ENCODE assay signal across 8 mouse cellular contexts in genomic region chrX:143518917-143519316, GRCm38 (mm10). TPM values are rescaled to one million over a fixed set of nuclear protein-coding genes. Genes with fewer than 3 reads are reported as not detected.
A peak's percentile ranks its signal among the peaks of the same experiment; 100 is the strongest.
DNase-seq lines count a peak whose midpoint lies in the region; ATAC-seq and TF ChIP-seq lines count a peak whose summit lies in the region.

No protein-coding gene starts in this region.

- TF ChIP-seq CTCF in heart, postnatal 0 days (IDR thresholded peaks at IDR 0.05; ENCODE audit: low read depth) = no peak
- no peak for TF ChIP-seq CTCF in thymus, adult 2 months (IDR thresholded peaks at IDR 0.05; ENCODE audit: borderline replicate concordance, control insufficient read depth, extremely low read depth, insufficient read depth, low read length, poor library complexity)

- intact Hi-C loops in gastrocnemius, postnatal 36 days (cut with DNase I) = no loop called here

- peak overlapping the region; percentile 59 for H3K4me2 ChIP-seq in heart, postnatal 0 days (ENCODE audit: low read depth, low read length)
- H3K4me2 ChIP-seq in hindbrain, embryonic 11.5 days (replicated peaks; ENCODE audit: low read depth, low read length) = peak overlapping the region; percentile 49
- peak overlapping the region; percentile 49 for H3K4me2 ChIP-seq in limb, embryonic 15.5 days

- ATAC-seq in heart, postnatal 0 days (ENCODE audit: insufficient read depth, low read depth) = no peak
- ATAC-seq in hindbrain, embryonic 11.5 days (ENCODE audit: low FRiP score) = peak; percentile 83
- ATAC-seq in limb, embryonic 15.5 days (ENCODE audit: insufficient number of reproducible peaks, low FRiP score, low TSS enrichment, low read depth) = no peak

- peak overlapping the region; percentile 33 for H3K4me3 ChIP-seq in heart, postnatal 0 days (ENCODE audit: low read depth, low read length)
- peak overlapping the region; percentile 38 for H3K4me3 ChIP-seq in hindbrain, embryonic 11.5 days (ENCODE audit: low read depth, low read length)
- peak overlapping the region; percentile 37 for H3K4me3 ChIP-seq in limb, embryonic 15.5 days
- no peak overlapping the region for H3K4me3 ChIP-seq in thymus, adult 2 months (ENCODE audit: control insufficient read depth, insufficient read depth, low read length)

- no peak for TF ChIP-seq POLR2A in thymus, adult 2 months (IDR thresholded peaks at IDR 0.05; ENCODE audit: control insufficient read depth, extremely low read depth, insufficient read depth, low read length, poor library complexity)

- H3K36me3 ChIP-seq in heart, postnatal 0 days (replicated peaks; ENCODE audit: control insufficient read depth, insufficient read depth, low read length) = no peaks in the 10 kb centered on the region
- no peaks in the 10 kb centered on the region for H3K36me3 ChIP-seq in hindbrain, embryonic 11.5 days (ENCODE audit: control insufficient read depth, insufficient read depth, low read length)
- H3K36me3 ChIP-seq in limb, embryonic 15.5 days = no peaks in the 10 kb centered on the region
- no peaks in the 10 kb centered on the region for H3K36me3 ChIP-seq in thymus, adult 2 months (ENCODE audit: control insufficient read depth, insufficient read depth, low read length)

- no peak overlapping the region for H3K27ac ChIP-seq in heart, postnatal 0 days (ENCODE audit: low read depth)
- H3K27ac ChIP-seq in hindbrain, embryonic 11.5 days (ENCODE audit: low read depth, low read length) = peak overlapping the region; percentile 74
- H3K27ac ChIP-seq in limb, embryonic 15.5 days = no peak overlapping the region
- no peak overlapping the region for H3K27ac ChIP-seq in thymus, adult 2 months (ENCODE audit: control insufficient read depth, insufficient read depth, low read length)

- 9% methylated on average over 7 of the region's 7 CpGs for WGBS in heart, postnatal 0 days
- WGBS in hindbrain, embryonic 11.5 days = 17% methylated on average over 7 of the region's 7 CpGs
- WGBS in limb, embryonic 15.5 days = 26% methylated on average over 7 of the region's 7 CpGs
- WGBS in thymus, adult 2 months = 13% methylated on average over 6 of the region's 7 CpGs

- H3K4me1 ChIP-seq in heart, postnatal 0 days (ENCODE audit: control insufficient read depth, insufficient read depth) = no peaks in the 10 kb centered on the region
- no peaks in the 10 kb centered on the region for H3K4me1 ChIP-seq in hindbrain, embryonic 11.5 days (replicated peaks; ENCODE audit: control insufficient read depth, insufficient read depth, low read length)
- no peaks in the 10 kb centered on the region for H3K4me1 ChIP-seq in limb, embryonic 15.5 days
- no peaks in the 10 kb centered on the region for H3K4me1 ChIP-seq in thymus, adult 2 months (replicated peaks; ENCODE audit: control insufficient read depth, insufficient read depth, low read length)

- no peak for TF ChIP-seq EP300 in heart, postnatal 0 days (IDR thresholded peaks at IDR 0.05; ENCODE audit: low read depth)

- H3K9me3 ChIP-seq in heart, postnatal 0 days (replicated peaks; ENCODE audit: control insufficient read depth, low read length) = no peaks in the 10 kb centered on the region
- no peaks in the 10 kb centered on the region for H3K9me3 ChIP-seq in hindbrain, embryonic 11.5 days (ENCODE audit: control insufficient read depth, low read length)
- H3K9me3 ChIP-seq in limb, embryonic 15.5 days = no peaks in the 10 kb centered on the region

- H3K27me3 ChIP-seq in heart, postnatal 0 days (ENCODE audit: control insufficient read depth, insufficient read depth, low read length) = no peaks in the 10 kb centered on the region
- H3K27me3 ChIP-seq in hindbrain, embryonic 11.5 days (ENCODE audit: control insufficient read depth, insufficient read depth, low read length) = no peaks in the 10 kb centered on the region
- H3K27me3 ChIP-seq in limb, embryonic 15.5 days = peaks cover 25% of the 10 kb centered on the region; the same call in 1 of the 2 replicates
- no peaks in the 10 kb centered on the region for H3K27me3 ChIP-seq in thymus, adult 2 months (ENCODE audit: control insufficient read depth, insufficient read depth, low read length)

- DNase-seq in heart, postnatal 0 days (ENCODE audit: low spot score) = no peak
- DNase-seq in heart, postnatal 4 days = no peak
- peak; percentile 1 for DNase-seq in ZHBTc4 (ENCODE audit: low read depth, low spot score)
- DNase-seq in hindbrain, embryonic 11.5 days (ENCODE audit: low spot score) = peak; percentile 56
- no peak for DNase-seq in thymus, postnatal 10 days (ENCODE audit: low spot score in 2 of 2)
- DNase-seq in thymus, adult 2 months = no peak
- DNase-seq in gastrocnemius, postnatal 36 days = no peak

- no peak overlapping the region for H3K9ac ChIP-seq in heart, postnatal 0 days (replicated peaks; ENCODE audit: low read depth, low read length)
- peak overlapping the region; percentile 61 for H3K9ac ChIP-seq in hindbrain, embryonic 11.5 days (ENCODE audit: low read depth, low read length)
- 0 out of 2 replicates have a peak overlapping the region, but pooled peaks have one; percentile 7 for H3K9ac ChIP-seq in limb, embryonic 15.5 days

RNA-seq across cellular contexts. Expression of gene Pak3, which starts 0.5 kb away (rescaled TPM):
- total RNA-seq in heart, postnatal 0 days (2014; rRNA removed; ENCODE audit: low replicate concordance) = 3.1 and 6.9 TPM in 2 replicates
- 4.6 TPM in 2 replicates for polyA plus RNA-seq in heart, postnatal 0 days (2015; fragmentation: Nextera tagmentation; extraction: Ambion mirVana)
- total RNA-seq in heart, postnatal 4 days (2021) = 1 to 10 TPM; 6.2 to 6.3 TPM
- polyA plus RNA-seq in hindbrain, embryonic 11.5 days (2014; fragmentation: Nextera tagmentation; extraction: Ambion mirVana) = 55.8 and 58.9 TPM in 2 replicates
- polyA plus RNA-seq in limb, embryonic 15.5 days (2015; fragmentation: Nextera tagmentation; extraction: Ambion mirVana) = 17.5 and 18.1 TPM in 2 replicates
- polyA plus RNA-seq in thymus, adult 2 months (2012; rRNA removed) = 0.84 and 1.1 TPM in 2 replicates
- under 1 TPM; 0.28 to 0.37 TPM for total RNA-seq in gastrocnemius, postnatal 36 days (2021)

Comparison
In these comparisons a context has a peak if more than half of its experiments do, and no peak if none do; other contexts are left out.
1. DNase-seq: peak in ZHBTc4 (single experiment) and hindbrain, embryonic 11.5 days (single experiment); none in heart, postnatal 0 days (single experiment), heart, postnatal 4 days (single experiment), thymus, postnatal 10 days (0 of 2), thymus, adult 2 months (single experiment) and gastrocnemius, postnatal 36 days (0 of 2).
2. Peak in every context shown above with its lines, with median percentiles within 50 percentile points of each other: H3K4me2 ChIP-seq.